Mouse (Mus musculus) T-helper 17 cell (primary cell): ENCODE data around the gene Rcsd1.
"Not testable (repeated sequence)": the region's sequence is repeated elsewhere in the genome, so short reads cannot be mapped to it uniquely, and the experiment has no call there.

Experiments used
- in situ Hi-C, 2 experiments: fragments of 300-600 bp; cut with MboI, MseI; formaldehyde crosslinking; loops; 1 replicate in 1 of 2; 2 replicates in 1 of 2; pipeline ENCODE4 v1.15.1; 2025; ENCODE audit warnings: high pct_unique_total_duplicates in 2 of 2

The Rcsd1 gene

DNA sequence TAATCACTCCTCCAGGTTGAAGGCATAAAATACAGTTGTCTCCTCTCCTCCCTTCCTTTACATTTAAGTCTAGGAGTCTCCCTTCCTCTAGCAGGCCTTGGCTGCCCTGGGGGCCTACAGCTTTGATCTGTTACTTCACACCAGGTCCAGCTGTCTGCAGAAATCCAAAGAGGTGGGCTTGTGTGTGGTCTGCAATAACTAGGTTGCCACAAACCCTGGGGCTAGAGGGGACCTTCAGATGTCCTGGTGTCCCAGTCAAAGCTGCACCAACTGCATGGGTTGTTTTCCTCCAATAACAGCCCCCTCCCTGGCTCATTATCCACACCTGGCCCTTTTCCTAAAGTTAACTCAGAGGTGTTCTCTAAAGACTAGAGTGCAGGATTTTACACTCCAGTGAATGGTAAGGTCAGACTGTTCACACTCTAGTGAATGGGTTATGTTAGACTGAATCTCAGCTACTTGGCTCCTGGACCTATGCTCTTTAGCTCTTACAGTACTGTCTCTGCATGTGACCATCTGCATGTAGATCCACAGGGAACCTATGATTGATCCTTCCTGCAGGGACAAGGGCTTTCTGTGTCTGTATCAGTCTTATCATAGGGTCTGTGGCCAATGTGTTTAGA, 14.1 kb downstream of the Rcsd1 start:
- in situ Hi-C loops: no loop called here

DNA sequence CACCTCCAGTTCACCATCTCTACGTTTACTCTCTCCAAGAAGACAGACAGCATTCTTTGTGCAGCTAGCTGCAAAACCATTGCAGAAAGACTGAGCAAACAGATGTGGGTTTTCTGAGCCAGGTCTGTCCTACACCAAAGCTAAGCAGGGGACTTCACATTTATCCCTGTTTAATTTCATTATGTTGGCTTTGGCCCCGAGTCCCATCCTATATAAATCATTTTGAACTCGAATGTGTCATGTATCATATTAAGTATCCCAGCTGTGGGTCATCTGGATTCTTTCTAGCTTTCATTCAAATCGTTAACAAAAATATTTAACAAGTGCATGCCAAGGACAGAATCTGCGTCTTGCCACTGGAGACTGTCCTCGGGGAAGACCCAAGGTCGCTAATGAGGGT, 15.7 kb downstream of the Rcsd1 start:
- in situ Hi-C loops: no loop called here

DNA sequence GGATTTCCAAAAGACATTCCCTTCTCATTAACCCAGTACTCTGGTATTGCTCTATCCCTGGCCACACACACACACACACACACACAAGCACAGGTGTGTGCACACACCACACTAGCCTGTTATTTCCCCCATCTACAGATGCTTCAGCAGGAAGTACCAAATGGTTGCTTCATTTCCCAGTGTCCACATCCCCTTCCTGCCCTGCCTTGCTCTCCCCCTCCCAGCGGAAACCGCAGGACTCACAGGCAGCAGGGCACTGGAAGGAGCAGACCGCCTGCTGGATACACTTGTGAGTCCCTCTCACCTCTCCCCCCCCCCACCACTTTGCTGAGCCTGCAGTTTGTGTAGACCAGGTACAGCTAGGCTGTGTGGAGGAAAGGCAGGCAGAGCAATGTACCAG, 18.0 kb downstream of the Rcsd1 start:
- in situ Hi-C loops: no loop called here

DNA sequence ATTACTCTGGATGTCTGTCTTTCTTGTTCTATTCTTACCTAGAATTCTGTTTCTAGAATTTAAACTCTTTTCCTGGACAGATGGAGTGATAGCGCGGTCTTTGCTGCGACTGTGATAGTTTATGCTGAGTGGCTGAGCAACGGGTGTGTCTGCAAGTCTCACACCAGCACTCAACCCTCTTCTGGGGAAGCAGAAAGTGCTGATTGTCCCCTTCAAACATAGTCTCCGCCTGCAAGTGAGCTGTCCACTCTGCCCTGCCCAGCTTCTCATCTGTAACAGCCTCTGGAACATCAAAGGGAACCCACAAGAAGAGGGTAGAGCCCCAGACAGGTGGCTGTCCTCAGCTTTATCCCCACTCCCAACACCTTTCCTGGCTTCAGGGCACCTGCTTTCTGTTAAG, 19.7 kb downstream of the Rcsd1 start:
- in situ Hi-C loops: no loop called here

DNA sequence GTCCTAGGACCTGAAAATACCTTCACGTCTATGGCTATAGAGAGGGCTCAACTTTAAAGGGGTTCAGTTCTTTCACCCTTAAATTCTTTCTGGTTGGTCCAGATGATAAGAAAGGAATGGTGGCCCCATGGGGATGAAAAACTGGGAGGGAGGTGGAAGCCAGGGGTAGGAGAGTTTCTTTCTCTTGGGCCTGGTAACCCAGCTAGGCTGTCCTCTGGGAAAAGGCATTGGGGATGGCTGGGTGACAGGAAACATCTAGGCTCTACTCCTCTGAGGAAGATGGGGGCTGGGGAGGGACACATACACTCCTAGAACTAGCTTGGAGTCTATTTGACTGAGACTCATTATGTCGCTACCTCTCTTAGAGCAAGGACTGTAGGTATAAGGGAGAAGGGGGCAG, 21.7 kb downstream of the Rcsd1 start:
- in situ Hi-C loops: no loop called here

DNA sequence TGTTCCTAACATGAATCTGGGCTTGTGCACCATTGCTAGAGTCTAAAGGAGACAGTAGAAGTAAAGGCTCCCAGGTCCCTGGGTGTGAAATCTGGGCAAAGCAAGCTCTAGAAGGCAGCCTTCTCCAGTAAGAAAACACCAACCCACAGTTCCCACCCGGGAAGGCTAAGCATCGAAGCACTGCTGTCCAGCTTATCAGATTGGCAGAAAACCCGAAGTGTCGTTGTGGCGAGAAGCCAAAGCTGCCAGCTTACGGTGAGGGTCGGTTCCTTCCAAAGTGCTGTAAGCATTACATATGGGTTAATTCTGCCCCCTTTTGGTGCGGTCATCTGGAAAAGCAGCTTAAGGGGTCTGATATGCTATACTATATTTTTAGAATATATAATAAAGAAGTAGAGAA, 22.6 kb downstream of the Rcsd1 start:
- in situ Hi-C loops: no loop called here

DNA sequence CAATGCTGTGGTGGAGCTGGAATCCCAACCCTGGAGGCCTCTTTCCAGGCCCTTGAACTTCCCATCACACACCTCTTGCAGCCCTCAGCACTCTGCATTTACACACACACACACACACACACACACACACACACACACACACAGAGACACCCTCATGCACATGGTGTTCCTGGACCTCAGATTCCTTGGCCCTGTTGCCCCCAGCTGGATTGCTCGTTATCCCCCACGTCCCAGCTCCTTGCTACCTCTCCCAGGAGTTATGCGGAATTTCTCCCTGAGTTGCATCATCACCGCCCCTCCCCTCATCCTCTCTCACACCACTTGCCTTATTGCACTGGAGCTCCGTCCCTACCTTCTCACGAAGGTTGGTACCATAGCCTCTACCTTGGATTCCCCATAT, 23.2 kb downstream of the Rcsd1 start:
- in situ Hi-C loops: no loop called here

DNA sequence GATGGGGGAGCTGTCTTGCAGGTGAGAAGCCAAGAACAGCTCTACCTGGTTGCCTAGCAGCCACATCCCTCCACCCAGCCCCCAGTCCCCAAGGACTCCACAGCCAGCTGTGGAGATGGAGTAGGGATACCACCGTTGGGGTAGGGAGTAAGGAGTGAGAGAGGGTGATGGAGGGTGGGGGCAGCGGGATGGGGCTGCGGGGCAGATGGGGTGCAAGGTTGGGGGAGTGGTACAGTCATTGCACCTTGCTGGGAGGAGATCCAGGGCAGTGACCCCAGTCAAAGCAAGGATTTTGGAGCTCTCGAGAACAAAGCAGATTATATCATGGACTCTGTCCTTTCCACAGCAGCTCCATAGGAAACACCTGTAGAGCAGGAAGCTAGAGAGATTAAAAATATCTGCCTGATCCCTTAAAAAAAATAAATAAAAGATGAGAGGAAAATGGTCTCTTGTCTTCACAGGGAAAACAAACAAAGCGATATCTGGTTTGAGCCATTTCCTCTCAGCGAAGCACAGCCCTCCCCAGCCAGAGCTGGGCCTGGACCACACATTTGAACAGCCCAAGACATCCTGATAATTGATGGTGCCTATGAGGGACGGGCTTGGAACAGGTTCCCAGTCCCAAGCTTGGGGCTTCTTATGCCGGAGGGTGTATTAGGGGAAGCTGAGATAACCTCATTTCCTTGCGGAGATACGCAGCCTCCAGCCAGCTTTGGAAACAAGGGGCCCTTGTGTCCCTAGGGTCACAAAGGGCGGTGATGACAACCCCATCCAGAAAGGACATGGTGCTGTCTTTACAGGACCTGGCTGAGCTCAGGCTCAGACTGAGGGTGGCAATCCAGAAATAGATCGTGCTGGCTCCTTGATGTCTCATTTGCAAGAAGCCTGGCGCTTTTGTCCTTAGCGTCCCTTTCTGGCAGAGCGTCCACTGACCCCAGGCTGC, 25.0 kb downstream of the Rcsd1 start:
- in situ Hi-C loops: no loop called here

DNA sequence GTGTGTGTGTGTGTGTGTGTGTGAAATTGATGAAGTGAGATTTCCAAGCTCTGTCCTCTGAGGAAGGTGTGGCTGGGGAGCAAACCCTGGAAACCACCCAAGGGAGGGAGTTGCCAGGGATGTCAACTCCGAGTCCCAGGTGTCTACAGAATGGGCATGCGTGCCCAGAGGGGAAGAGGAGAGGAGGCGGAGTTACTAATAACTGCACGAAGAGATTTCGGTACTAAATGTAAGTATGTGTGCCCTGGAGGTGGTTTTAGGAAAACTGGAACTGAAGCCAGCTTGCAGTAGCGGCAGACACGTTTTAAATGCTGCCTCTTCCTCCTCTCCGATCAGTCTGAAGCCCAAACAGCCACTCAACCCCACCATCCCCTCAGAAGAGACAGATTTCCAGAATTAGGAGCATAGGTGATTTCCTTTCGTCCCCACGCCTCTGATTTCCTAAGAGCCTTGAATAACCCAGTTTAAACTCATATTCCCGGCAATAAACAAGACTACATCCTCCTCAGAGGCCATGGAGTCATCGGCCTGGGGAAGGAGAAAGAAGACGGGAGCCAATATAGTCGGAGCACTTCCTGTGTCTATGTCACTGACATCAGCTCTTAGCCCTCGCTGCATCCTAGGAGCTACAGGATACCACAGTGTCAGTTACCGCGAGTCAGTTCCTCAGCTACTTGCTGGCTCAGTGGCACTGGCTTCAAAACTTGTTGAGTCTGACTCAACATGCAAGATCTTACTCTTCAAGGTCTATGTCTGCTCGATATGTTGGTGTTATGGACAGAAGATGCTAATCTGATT, 27.3 kb downstream of the Rcsd1 start:
- in situ Hi-C loops: no loop called here

DNA sequence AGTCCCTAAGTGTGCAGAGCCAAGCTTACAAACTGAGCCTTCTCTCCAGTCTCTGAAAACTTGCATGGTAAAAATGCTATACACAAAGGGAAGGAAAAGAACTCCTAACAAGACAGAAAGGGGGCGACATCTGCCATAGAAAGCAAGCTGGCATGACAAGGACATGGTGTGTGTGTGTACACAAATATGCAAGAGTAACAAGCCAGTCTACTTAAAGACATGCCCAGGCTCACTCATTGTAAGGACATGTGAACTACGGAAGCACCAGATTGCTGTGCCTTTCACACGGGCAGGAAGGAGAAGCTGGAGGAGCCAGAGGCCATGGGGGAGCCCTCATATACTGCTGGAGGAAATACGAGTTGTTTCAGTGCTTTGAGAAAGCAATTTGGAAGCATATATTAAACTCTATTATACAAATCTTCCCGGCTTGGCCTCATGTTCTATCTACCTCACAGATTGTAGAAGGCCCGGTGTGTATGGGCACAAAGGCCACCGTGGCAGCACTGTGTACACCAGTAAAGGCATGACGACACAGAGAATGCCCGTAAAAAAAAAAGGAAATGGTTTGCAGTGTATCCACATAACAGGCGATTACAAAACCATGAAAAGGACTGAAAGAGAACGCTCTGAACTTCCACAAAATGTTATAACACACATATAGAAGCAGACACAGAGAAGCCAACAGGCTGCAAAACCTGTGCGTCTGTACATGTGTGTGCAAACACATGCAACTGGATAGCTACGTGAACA, 28.3 kb downstream of the Rcsd1 start:
- in situ Hi-C loops: no loop called here

DNA sequence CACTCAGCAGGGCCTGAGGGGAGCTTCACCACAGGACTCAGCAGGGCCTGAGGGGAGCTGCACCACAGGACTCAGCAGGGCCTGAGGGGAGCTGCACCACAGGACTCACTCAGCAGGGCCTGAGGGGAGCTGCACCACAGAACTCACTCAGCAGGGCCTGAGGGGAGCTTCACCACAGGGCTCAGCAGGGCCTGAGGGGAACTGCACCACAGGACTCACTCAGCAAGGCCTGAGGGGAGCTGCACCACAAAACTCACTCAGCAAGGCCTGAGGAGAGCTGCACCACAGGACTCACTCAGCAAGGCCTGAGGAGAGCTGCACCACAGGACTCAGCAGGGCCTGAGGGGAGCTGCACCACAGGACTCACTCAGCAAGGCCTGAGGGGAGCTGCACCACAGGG, 29.5 kb downstream of the Rcsd1 start:
- in situ Hi-C loops: not testable (repeated sequence)

DNA sequence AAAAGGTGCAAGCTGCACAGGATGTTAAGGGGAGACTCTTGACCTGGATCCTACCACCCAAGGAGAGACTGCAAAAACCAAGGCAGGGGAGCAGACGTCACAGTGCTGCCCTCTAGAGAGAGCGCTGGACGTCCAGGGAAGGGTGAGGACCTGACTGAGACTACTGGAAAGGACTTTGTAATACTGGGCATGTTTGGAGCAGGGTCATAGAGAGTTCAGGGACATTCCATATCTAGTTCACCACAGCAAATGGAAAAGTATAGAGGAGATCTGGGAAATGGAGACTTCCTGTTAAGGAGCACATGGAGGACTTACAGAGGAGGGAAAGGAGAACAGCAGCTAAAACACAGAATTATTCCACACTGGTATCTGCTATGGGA, 29.9 kb downstream of the Rcsd1 start:
- in situ Hi-C loops: loop anchor here in 1 of 2 experiments (10.0 kb wide), 1 partner anchor 295 kb away; no protein-coding TSS in a partner anchor

DNA sequence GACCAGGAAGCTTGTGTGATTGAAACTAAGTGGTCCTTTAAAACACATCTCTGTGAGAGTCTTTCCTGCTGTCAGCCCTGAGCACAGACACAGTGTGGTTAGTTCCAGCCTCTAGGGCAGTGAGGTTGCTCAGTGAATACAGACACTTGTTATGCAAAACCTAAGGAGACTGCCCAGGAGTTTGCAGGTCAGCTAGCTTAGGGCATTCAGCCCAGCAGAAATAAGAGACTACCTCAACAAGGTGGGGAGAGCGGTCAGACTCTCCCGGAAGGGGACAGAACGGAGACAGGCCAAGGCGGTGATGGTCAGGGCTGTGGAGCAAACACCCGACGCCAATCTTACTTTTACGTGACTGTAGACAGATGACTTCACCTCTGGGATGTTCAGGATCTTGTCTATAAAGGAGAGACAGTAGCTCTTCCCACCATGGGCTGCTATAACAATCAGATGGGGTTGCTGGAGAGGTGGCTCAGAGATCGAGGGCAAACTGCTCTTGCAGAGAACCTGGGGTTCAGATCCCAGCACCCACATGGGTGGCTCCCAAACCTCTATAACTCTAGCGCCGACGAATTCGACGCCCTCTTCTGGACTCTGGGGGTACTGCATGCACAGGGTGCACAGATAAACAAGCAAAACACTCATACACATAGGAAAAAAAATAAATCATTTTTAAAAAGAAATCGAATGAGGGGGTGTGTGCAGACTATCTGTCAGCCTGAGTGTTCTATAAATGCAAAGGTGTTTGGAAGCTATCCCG, 30.5 kb downstream of the Rcsd1 start:
- in situ Hi-C loops: loop anchor here in 1 of 2 experiments (10.0 kb wide), 1 partner anchor 296 kb away; no protein-coding TSS in a partner anchor

DNA sequence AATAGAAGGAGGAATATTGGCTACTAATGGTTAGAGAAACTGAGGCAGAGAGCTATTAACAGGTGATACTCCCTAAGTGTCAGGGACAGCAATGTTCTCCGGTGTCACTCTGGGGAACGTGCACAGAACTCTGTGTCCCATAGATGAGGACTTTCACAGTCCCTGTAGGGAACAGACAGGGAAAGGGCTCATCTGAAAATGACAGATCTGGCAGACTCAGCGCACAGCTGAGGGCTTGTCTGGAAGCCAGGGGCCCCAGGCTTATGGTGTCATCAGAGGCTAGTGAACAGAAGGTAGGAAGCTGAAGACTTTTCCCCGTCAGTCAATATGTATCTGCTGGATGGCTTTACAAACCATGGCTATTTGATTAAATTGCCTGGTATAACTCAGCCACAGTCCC, 32.0 kb downstream of the Rcsd1 start:
- in situ Hi-C loops: loop anchor here in 1 of 2 experiments (10.0 kb wide), 1 partner anchor 297 kb away; no protein-coding TSS in a partner anchor

DNA sequence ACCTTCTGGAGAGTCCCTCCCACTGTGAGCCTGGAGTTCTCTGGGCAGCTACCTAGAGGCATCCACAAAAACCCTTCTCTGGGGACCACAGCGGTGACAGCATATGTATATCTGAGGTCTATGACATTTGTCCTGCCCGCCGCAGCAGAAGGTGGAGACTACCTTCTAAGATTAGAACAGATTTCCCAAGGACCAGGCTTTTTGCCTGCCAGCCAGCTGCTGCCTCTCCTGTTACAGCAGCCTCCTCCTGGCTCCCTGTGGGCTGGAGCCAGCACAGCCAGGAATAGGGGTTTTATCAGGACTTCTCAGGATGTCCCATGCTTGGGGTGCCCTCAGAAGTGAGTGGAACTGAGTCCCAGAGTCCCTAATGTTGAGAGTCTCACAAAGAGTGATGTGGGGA, 32.6 kb downstream of the Rcsd1 start:
- in situ Hi-C loops: loop anchor here in 1 of 2 experiments (10.0 kb wide), 1 partner anchor 298 kb away; no protein-coding TSS in a partner anchor

DNA sequence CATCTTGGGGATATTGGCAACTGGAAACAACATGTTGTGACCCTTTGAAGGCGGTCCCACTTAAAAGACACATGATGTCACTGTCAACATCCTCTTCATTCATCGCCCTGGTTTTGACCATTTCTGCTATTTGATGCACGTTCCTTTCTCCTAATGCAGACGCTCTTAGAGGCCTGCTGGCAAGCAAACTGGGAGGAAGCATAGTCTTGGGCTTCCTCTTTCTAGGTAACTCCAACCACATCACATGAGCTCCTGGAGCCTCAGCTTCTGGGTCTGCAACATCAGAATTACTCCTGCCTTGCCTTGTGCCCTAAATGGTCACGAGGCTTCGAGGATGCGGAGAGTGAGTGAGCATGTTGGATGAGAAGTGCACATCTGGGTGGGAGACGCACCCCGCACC, 34.4 kb downstream of the Rcsd1 start:
- in situ Hi-C loops: loop anchor here in 1 of 2 experiments (10.0 kb wide), 1 partner anchor 300 kb away; no protein-coding TSS in a partner anchor

DNA sequence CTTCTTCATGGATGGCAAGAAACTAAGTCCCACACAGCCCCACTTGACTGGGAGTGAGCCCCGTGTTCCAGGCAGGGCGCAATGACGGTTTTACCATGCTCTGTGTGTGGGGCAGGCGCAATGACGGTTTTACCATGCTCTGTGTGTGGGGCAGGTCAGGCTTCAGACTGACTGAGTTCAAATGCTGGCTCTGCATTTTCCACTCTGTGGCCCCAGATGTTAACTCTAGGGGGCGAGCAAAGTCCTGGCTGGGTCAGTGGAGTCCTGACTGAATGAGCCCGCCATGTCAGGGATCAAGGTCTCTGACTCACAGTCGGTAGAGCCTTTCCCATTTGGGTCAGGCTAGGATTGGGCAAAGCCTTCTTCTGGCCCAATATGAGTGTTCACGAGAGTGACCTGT, 37.2 kb downstream of the Rcsd1 start:
- in situ Hi-C loops: loop anchor here in 1 of 2 experiments (10.0 kb wide), 1 partner anchor 302 kb away; no protein-coding TSS in a partner anchor

DNA sequence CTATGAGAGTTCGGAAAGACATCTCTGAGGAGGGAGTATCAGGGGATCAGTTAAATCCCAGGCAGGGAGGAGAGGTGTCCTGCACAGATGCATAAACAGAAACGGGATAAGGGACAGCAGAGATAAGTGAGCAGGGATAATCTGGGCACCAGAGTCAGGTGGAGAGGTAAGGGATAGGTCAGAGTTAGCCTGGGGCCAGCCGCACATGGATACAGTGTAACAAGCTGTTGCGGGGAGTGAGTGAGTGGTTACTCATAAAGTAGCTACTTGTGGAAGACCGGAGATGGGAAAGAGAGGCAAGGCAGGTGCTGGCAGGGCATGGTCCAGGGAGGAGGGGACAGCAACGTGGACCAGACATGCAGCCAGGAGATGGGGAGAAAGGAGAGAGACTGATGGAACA, 39.5 kb downstream of the Rcsd1 start:
- in situ Hi-C loops: loop anchor here in 1 of 2 experiments (10.0 kb wide), 1 partner anchor 305 kb away; no protein-coding TSS in a partner anchor

DNA sequence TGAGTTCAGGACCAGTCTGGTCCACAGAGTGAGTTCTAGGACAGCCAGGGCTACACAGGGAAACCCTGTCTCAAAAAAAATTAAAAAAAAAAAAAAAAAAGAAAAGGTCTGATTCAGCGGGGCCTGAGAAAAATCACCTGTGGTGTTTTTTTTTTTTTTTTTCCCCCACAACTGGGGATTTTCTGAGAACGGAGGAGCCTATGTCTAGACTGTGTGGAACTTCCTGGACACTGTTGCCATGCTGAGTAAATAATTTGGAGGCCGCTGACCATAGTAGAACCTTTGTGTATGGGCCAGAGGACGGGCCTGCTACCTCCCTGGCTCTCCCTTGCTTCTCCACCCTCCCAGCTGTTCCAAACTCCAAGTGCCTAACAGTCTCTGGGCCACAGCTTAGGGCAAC, 40.7 kb downstream of the Rcsd1 start:
- in situ Hi-C loops: no loop called here

DNA sequence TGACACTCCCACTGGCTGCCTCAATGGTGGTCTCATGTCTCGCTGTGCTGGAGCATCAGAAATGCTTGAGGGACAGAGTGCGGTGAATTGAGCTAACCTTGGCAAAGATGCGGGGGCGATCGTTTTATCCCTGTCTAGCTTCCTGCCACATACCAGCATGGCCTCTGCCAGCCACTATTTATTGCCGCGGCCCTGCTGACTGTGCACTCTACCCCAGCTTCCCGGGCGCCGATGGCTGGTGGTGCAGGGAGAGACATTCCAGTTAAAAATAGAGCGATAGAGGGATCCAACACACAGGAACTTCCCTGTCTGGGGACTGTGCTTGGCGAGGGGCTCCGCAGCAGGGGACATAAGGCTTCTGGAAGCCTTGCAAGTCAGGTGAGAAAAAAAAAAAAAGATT, 42.2 kb downstream of the Rcsd1 start:
- in situ Hi-C loops: no loop called here
